Mouse (Mus musculus) cerebral cortex, adult 2 months (tissue): ENCODE results near the gene Setd7.

ENCODE experiments used
- WGBS: fragments of 180-500 bp; shearing (Covaris S2); methylation state at CpG from one replicate; pipeline ENCODE4 v1.1.7; 2018; 5-methylcytosine and 5-hydroxymethylcytosine counted together

The Setd7 gene

DNA sequence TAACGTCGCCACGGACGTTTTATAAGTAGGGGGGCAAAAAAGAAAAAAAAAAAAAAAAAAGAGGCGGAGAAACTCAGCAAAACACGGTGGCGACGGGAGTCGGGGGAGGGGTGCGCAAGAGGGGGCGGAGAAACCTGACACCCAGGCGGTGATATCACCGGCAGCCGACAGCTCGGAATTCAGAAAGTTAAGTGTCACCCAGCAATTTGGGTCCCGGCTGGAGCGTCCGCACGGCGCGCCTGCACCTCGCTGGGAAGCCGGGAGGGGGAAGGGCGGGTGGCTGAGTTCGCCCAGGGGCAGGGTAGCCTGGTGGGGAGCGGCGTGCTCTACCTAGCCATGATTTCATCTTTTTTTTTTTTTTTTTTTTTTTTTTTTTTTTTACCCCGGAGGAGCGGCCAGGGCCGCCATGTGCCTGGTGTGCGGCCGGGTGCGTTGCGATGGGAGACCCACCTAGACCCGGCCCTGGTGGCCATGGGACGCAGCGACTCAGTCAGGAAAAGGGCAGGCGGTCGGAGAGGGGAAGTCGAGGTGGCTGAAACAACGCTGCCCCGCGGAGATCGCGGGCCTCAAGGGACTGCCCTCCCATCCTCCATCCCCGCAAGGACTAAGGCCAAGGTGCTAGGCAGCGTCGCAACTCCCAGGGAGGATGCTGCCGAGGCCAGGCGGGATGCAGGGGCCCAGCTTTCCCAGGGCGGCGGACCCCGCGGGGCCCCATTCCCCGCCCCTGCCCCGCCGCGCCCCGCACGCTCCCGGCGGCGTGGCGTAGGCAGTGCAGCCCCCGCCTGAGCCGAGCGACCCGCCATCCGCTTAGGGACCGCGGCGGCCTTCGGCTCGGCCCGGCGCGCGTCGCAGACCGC is 857 bp downstream of the Setd7 start:
- under 1% methylated on average over 79 of the region's 80 CpGs for WGBS

DNA sequence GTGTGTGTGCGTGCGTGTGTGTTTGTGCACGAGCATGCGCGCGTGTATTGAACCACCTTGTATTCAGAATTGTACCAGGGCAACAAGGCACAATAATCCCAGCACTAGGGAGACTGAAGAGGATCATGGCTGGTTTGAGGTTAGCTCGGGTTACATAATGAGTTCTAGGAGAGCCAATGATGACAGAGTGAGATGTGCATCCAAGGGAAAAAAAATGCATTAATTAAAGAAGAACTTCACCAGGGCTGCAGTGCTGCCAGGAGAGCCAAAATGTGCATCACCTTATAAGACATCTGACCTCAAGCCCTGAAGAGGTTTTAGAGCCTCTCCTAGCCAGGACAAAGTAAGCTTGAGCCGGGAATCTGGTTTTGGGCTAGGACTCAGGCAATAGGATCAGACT is 5.1 kb downstream of the Setd7 start:
- WGBS = 72% methylated on average over 8 of the region's 8 CpGs

DNA sequence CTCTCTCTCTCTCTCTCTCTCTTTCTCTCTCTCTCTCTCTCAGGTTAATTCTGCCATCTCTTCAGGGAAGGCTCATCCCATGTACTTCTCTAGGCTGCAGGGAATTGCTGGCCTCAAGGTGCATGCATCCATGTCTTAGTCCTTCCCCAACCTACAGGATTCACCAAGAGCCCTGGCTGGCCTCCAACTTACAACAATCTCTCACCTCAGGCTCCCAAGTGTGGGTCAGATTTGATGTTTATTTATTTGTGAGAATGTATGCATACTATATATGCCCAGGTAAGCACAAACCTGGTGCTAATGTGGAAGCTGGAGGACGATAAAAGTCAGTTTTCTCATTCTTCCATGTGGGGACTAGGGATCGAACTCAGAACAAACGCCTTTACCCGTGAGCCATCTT is 5.8 kb downstream of the Setd7 start:
- WGBS = 90% methylated on average over 4 of the region's 4 CpGs

DNA sequence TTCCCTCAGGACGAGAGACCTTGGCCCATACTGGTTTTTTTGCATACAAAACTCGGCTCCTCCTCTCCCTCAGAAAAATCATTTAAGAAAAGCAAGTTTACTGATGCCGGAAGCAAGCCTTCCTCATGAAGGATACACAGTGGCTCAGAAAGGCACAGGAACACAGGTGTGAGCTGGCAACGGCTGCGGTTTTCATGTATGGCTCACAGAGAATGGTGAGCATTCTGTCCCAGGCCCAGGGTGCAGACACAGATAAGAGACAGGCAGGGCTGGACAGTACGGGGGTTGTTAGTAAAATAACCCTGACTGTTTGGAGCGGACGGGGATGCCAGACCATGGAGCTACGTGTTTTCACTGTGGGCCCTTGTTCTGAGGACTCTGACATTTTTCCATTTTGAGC is 6.6 kb downstream of the Setd7 start:
- WGBS = 51% methylated on average over 9 of the region's 9 CpGs

DNA sequence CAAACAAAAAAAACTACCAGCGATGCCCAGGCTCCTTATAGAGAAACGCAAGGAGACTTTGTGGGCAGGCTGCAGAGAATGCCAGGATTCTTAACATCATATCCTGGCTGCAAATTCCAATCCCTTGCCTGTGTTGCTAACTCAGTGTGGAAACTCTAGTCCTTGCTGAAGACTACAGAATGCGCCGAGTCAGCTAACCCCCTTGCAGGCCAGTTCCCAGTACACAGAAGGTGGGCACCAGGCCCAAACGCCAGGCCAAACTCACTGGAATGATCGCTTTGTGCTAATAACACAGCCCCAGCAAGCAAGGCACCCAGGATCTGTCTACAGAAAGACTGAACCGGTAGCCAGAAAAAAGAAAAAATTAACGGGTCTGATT is 7.2 kb downstream of the Setd7 start:
- WGBS = 24% methylated on average over 8 of the region's 8 CpGs

DNA sequence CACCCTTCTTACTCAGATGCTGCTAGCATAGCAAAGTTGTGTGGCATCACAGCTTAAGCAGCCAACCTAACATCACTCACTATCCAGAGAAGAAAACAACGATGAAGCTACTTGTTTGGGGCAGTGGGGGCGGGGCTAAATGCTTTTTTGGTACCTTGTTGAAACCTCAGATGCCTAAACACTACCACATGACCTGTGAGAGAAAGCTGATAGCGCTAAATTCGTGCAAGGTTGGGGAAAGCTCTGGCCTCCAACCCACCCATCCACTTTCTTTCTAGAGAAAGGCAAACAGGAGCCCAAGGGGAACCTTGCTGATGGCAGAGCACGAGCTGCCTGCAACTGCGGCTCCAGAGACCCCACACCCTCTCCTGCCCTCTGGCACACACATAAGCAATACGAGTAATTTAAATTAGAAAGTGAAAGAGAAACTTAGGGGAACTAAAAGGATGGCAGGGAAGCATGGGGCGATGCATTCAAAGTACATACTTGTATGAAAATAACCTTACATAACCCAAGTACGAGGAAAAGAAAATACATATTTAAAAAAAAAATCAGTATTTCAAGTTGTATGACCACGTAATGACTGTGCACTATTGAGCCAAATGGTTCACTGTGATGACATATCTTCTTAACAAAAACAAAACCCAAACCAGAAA is 7.7 kb downstream of the Setd7 start:
- 37% methylated on average over 10 of the region's 10 CpGs for WGBS

DNA sequence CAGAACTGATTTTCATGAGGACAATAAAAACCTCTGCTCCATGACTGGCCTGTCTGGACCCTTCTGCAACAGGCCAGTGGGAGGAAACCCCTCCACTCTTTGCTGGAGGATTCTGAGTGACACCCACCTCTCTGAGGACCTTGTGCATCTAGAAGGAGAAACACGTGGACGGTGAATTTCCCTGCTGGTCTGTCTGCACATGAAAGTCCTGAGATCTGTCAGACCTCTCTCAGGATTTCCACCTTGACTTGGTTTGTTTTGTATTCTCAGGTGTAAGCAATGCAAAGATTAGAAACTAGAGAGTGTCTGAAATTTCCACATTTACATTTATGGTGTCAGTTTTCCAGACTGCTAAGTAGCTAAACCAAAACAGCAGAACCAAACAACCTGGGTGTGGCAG is 8.5 kb downstream of the Setd7 start:
- WGBS = 69% methylated on average over 2 of the region's 2 CpGs

DNA sequence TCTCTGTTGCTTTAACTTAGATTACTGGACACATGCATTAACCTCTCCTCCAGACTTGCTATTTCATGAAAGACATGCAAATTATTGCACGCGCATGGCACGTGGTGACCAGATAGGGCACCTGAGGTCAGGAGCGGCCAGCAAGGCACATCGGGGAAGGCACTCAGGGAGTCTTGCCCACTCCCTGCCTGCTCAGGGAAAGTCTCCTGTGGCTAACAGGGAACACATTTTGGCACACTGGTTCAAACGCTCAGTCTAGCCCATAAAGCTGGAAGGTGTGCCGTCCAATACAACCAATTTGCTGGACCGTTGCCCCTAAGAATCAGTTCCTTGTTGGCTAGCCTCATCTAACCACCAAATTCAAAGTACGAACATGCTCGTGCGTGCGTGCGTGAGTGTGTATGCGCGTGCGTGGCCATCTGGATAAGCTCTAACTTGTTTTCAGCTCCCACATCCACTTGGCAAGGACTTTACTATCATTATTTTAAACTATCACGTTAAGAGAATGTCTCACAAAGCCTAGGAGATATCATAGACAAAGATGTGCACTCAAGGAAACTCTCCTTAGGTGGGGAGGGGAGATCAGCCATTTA is 11.6 kb downstream of the Setd7 start:
- 70% methylated on average over 17 of the region's 17 CpGs for WGBS

DNA sequence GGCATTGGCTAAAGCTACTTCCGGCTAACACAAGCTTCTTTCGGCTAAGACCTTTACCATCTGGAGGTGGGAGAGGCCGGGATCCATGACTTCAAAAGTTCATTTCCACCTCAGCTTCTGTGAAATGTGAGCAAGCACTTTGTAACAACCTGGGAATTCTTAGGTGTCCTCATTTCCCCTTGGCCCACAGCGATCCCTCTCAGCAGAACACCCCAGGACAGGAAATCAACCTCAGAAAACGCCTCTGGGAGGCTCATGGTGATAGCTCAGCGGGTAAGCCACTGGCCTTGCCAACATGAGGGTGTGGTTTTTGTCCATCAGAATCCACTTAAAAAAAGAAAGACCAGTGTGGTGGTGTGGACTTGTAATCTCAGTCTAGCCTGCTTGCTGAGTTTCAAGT is 13.1 kb downstream of the Setd7 start:
- 76% methylated on average over 6 of the region's 6 CpGs for WGBS

DNA sequence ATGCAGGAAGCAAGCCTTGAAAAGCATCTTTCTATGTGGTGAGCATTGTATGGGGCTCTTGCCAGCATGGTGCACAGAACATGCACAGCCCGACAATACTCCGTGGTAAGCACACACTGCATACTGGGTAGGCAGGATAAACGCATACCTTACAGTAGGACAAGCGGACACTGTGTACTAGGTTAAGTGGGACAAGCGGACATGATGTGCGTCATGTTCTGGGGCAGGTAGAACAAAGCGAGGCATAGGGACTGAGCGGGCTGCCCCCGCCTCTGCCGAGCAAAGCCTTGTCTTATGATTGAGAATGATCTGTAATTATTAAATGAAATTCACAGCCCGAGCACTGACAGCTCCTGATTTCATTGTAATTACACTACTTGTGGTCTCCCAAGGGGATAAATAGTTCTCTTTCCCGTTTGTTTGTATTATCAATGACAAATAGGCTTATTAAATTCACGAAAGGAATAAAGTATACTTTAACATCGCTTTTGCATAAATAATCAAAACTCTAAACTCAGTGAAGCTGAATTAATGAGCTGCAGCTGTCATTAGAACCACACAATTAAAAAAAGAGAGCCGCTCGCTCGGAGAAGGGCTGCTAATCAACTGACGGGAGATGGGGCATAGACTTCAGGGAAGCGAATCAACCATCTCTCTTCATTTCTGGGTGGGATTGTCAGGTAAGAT is 16.1 kb downstream of the Setd7 start:
- WGBS = 80% methylated on average over 19 of the region's 19 CpGs

DNA sequence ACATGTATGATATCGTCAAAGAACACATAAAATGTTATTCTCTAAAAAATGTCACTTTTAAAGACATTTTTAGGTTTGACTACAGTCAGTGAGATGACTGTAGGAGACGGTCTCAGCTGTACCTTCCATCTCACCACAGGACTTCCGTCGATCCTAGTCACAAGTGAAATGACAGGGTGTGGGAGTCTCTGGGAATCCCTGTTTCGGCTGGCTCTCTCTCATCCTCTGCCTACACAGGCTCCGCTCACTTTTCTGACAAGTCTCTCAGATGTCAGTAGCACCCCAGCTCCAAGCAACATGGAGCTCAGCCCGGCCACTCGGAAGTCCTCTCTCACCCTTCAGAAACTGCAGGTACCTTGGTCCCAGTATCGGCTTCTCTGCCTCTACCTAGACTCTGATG is 20.0 kb downstream of the Setd7 start:
- WGBS = 65% methylated on average over 9 of the region's 9 CpGs

DNA sequence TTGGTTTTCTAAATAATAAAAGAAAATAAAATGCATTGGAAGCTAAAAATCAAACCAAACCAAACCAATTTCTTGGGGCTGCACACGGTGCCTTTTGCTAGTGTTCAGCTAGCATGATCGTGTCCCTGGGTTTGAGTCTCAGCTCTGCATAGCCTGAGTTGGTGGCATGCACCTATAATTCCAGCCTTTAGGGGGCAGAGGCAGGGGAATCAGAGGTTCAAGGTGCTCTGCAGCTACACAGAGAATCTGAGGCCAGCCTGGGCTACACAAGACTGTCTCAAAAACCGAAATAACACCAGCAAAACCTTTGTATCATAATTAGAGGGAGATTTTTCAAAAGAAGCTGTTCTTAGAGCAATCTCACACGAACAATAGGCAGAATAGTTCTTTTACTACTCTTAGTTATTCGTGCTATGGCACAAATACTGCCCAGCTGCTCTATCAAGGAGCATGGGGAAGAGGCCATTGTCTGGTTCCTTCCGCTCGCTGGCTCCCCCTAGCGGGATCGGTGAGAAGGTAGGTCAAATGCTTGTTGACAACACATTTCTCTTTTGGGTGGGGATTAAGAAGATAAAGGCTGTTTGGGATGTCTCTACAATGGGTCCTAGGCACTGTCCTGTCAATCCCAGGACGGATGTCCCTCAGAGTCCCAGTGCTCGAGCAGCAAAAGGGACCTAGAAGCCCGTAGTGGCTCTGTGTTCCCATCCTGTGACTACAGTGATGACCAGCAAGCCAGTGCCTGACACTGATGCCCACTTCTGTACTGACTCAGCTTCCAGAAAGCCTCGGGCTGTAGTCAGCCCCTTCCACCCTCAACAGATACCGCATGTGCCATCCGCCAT is 20.9 kb downstream of the Setd7 start:
- 57% methylated on average over 15 of the region's 15 CpGs for WGBS

DNA sequence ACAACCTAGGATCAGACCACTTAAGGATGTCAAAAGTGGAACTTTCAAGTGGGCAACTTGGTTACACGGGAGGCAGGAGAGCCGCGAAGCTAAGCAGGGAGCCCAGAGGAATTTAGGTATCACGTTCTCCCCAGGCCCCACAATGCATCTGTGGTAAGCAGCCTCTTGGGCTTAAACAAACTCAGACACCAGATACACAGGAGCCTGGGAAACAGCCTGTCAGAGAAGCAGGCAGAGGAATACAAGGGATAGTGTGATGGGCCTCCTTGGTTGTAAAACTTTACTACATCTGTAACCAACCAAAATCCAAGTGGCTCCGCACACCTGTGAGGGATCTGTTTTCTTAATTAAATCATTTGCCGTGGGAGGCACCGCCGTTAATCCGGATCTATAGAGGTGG is 26.7 kb downstream of the Setd7 start:
- 94% methylated on average over 9 of the region's 9 CpGs for WGBS

DNA sequence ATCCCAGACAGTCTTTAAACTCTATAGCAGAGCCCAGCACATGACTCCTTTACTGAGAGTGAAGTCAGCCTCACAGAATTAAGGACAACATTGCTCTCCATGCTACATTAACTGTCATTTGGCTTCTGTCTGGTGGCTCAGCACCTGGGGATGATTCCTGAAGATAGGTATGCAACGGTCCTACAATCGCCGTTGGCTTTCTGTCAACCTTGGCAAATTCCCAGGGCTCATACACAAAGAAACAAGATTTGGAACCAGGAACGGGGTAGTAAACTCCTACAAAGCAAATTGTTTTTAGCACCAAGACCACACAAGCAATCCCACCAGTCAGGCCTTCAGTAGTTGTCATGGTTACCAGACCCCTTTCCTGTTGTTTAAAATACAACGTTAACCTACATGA is 27.1 kb downstream of the Setd7 start:
- 67% methylated on average over 5 of the region's 5 CpGs for WGBS

DNA sequence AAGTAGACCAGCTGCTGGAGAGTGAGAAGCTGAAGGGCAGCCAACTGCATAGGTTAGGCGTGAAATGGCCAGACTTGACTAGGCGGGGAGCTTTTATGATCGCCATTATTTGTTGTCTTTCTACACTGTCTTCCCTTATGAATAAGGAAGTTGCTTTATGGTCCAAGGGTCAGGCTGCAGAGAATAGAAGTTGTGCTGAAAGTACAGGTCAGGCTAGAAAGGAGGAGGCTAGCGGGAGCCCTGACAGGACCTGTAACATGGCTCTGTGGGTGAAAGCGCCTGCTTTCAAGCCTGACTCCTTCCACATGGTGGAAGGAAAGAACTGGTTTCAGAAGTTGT is 28.4 kb downstream of the Setd7 start:
- 76% methylated on average over 5 of the region's 5 CpGs for WGBS

DNA sequence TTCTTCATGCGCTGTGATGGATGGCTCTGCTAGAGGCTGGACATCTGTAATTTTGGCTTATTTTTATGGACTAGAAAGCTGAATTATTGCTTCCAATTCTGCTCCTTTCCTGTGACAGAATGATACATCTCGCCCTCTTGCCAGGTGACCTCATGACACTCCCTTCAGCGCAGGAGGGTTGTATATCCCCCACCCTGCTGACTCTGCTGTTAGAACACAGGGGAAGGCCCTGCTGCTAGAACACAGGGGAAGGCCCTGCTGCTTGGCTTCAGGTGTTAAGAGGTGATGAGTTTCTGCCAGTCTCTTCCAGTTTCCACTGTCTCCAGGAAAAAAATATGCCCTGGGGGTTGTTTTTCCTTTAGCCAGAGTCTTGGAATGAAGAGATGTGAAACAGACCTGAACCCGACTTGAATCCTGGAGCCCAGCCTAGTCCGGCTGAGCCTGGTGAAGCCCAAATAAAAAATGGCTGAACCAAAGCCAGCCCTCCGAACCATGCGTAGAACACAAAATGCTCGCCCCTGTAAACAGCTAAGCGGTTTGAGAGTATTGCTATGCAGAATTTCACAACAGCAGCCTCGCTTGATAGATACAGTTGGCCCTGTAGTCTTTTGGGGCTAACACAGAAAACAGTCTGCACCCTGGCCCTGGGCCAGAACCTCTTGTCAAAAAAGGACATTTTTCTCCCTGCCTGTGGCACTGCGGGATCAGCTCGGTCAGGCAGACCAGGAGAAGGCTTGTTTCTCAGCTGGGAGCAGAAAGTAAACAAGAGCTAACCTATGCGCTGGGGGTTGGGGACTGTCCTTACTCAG is 29.0 kb downstream of the Setd7 start:
- WGBS = 62% methylated on average over 13 of the region's 13 CpGs

DNA sequence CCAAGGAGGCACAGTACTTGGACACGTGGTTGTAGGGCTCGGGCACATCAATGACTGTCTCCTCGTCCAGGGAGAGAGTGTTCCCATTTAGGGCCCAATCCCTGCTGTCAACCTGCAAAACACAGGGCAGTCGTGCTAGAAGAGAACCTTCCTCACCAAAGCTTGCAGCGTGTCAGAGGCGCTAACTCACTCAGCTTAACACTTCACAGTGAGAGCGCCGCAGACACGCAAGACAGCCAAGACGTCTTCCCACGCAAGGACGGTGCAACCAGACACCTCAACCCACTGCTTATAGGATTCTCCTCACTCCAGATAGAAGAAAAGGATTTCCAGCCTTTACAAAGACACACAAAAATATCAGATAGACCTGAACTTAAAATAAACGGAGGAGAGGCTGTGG is 33.8 kb downstream of the Setd7 start:
- WGBS = 66% methylated on average over 13 of the region's 13 CpGs

DNA sequence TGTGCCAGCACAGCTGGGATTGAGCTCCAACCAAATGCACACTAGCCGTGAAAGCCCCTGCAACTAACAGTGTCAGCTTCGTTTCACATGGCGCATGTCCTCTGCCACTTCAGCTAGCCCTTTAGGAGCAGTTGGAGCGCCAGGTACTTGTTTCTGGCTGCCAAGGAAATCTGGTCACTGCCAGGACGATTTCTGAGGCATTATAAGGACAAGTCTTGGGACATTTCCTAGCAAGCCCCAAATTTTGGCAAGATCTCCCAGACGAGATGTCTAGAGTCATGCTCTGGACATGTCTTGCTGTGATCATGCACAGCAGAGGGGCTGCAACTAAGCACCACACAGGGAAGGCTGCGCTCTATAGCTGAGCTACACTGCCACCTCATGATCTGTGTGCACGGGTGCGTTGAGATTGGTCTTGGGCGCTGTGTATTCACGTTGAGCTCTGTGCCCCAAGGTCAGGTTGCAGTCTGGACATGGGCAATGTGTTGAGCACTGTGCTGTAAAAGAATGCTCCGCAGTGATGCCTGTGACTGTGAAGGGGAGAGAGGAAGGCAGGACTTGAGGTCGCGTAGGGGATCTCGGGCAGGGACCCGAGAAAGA is 35.4 kb downstream of the Setd7 start:
- WGBS = 86% methylated on average over 16 of the region's 16 CpGs

DNA sequence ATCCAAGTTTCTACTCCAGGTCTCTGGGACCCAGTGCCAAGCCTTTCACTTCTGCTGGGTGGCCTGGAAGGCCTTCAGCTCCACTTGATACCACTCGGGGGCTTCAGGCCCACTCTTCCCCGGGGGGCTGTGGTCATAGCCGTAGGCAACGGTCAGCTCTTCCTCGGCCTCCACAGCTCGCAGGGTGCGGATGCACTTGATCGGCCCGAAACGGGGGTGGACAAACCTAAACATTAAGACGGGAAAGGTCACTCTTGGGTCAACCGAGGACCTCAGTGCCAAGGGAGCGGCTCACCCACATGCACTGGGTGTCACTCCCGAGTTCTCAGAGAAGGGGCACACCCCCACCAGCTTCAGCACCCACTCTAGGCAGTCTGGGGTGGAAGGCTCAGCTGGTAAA is 39.4 kb downstream of the Setd7 start:
- WGBS = 91% methylated on average over 14 of the region's 14 CpGs

DNA sequence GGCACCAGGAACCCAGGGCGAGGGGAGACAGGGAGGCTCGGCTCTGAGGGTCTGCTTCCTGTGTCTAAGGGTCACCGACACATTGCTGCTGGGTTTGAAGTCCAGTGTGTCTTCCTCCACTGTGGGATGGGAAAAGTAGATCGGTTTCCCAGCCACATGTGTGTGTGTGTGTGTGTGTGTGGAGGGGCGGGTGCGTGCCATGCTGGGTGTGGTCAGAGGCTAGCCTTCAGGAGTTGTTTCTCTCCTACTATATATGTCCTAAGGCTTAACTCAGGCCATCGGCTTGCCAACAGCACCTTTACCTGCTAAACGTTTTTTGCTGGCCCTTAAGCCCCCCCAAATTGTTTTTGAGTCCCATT is 41.9 kb downstream of the Setd7 start:
- WGBS = 71% methylated on average over 8 of the region's 8 CpGs
